Mouse (Mus musculus): Measurements from ENCODE around the gene Cav3.
A peak's percentile ranks its signal among the peaks of the same experiment; 100 is the strongest.

Cav3 gene

DNA sequence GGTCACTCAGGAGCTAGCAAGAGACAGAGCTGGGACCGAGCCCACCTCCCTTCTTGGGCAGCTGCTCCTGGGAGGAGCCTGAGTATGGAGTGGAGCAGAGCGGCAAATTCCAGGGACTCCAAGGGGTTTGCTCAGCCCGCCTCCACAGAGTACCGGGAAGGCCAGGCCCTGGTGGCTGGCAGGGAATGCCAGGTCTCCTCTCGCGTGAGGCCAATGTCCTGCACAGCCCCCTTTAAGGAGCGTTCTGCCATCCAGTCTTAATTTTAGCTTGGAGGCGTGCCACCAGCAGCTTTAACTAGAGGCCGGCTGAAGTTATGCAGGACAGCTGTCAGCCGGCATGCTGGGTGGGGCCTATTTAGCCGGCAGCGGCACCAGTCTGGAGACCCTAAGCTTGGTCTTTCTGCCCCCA, at the start of gene Cav3:
Gene Cav3 (plus strand): TSS at position 165 of the 409 bp plus-strand sequence.
- no peak for DNase-seq (ENCODE audit: low spot score in 2 of 2)

DNA sequence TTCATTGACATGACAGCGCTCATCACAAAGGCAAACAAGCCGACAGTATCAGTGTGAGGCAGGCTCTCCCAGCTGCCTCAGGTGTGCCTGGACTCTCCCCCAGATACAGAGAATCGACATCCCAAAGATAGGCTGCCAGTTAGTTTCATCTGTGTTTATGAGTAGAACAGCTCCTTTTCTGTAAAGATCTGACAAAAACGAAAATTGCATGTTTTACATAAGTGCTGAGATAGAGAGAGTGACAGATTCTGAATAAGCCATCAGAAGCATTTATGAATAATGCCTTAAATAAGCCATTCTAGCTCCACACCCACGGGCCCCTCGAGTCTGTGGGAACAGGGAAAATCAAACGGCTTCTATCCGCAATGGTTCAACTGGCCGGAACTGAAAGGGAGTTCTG, 40.0 kb upstream of the Cav3 start:
- DNase-seq (ENCODE audit: low spot score in 2 of 2), result no peak

DNA sequence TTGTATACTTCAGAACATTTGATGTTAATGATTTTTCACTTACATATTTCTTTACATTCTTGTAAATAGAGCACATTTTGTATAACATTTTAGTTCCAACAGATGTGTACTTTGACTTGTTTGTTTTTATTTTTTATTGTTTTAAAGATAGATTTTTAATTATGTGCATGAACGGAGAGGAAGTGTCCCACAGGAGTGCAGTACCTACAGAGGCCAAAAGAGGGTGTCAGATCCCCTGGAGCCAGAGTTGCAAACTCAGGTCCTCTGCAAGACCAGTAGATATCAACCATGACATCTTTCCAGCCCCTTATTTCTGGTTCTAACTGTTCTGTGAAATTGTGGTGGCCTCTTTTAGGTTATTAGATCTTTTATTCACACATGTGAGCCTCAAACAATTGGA, 38.4 kb upstream of the Cav3 start:
- DNase-seq (ENCODE audit: low spot score in 2 of 2), result no peak

DNA sequence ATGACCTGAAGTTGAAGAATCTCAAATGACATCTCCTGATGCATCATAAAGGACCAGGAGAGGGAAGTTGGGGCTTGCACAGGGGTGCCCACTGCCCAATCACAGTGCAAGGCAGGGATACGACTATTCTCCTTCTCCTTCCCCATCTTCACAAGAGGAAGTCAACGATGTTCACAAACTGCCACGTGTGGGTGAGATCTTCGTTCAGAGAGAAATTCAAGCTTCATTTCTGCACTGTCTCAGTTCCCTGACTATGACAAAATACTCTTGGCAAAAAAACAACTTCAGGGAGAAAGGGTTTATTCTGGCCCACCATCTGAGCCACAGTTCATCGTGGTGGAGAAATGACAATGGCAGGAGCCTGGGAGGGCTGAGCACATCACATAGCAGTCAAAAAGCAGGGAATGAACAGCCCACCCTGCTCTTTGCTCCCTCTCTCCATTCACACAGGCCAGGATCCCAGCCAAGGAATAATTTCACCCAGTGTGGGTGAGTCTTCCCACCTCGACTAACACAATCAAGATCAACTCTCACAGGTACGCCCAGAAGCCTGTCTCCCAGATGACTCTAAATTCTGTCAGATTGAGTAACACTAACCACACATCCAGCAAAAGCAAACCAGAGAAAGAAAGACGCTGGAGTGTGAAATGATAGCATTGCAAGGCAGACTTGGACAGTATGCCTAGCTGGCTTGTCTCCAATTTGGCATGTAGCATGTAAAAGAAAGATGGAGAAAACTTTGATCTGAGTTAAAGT, 35.4 kb upstream of the Cav3 start:
- DNase-seq (ENCODE audit: low spot score in 2 of 2), result no peak

DNA sequence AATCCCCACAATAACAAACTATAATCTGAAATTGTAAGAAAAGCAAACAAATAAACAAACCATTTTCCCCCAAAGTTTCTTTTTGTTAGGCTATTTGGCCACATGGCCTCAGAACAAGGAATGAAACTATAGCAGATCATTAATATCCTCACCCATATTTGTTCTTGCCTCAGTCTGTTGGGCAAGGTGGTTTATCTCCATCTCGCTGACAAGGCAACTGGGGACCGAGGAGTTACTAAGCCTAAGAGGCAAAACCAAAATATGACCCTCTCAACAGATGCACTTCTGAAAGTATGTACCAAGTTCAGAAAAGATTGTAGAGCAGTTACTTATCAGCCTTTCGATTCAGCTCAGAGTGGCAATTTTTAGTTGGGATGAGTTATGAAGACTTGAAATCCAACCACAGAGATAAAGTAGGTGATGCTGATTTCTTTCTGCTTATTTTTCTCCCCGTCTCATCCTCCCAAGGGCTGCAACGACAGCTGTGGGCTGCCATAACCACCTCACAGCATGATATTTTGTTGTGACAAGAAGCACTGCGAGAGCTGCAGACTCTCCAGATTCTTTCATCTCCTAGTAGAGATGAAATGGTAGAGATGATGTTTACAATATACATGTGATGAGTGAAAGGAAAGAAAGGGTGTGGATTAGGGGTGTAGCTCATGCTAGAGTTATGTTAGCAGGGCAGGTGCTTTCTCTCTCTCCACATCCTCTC, 33.1 kb upstream of the Cav3 start:
- DNase-seq (ENCODE audit: low spot score in 2 of 2), result no peak

DNA sequence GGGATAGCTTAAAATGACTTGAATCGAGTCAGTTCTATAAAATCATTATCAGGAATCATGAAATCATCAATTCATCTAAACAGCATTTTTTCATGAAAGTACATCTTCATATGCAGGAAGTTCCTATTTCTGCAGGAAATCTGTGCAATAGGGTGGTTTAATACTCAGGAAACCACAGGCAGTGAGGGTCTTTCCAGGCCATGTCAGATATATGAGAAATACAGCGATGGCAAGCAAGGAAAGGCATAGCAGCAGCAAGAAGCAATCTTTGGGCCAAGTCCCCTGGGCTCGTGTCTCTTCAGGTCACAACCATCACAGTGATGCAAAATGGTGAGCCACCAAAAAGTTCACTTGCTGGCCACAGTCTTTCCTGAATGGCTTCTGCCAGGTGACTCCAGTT, 13.6 kb upstream of the Cav3 start:
- no peak for DNase-seq (ENCODE audit: low spot score in 2 of 2)

DNA sequence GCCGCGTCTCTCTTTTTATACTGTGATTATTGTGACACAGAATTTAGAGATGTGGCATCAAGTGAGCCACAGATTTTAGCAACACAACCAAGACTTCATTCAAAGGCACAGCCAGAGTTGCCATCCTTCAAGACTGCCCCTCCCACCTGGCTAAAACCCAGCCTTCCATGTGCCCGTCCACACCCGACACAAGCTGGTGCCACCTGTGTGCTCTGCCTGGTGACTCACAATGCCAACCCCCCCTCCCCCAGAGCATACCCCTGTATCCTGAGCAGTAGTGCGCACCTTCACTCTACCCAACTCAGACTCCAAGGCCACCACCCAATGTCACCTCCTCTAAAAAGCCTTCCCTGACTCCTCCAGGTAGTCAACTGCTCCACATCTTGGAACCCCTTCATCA, 2.2 kb downstream of the Cav3 start:
- DNase-seq (ENCODE audit: low spot score in 2 of 2), result no peak

DNA sequence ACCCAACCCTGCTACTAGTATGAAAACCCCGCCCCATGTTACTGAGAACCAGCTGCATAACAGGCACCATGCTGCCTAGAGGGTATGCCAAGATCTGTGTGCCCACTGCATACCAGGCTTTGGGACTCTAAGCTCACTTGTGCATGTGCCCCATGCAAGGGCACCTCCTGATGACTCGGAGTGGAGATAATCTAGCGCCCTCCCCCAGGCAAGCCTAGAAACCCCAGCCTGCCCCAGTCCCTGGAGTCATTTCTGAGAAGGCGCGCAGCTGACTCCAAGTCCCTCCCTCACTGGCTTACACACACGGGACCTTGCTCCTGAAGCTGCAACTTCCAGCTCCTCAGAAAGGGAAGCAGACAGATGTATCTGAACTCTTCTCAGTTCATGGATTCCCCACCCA, 4.0 kb downstream of the Cav3 start:
- no peak for DNase-seq (ENCODE audit: low spot score in 2 of 2)

DNA sequence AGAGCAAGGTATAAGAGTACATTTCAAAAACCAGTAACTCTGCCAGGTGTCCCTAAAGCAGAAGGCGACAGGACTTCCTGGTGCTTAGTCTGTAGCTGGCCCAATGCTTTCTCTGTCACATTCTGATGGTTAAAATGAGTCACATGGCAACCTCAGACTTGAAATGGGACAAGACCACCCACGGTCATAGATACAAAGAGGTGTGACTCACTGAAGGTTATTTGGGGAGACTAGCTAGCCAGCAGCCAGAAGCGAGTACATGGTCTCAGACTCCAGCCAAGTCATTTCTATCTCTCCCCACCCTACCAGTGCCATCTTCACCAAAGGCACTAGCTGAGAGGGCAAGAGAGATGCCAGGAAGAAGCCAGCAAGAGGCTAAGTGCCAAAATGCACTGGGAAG, 6.1 kb downstream of the Cav3 start:
- no peak for DNase-seq (ENCODE audit: low spot score in 2 of 2)

DNA sequence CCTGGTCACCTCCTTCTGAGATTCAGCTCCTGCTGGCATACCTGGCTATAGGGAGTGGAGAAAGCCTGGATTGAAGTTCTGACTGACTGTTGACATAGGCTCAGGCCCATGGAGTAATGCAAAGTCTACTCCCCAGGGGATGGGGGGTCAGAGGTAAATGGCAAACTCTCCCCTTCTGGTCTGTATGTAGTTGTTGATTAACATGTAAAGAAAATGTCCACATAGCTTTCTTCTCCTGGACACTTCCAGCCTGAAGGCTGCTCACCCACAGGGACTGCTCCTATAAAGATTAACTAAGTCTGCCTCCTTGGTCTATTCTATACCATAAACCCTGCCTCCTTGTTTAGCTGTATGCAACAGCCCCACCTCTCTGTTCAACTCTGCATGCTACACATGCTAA, 6.7 kb downstream of the Cav3 start:
- no peak for DNase-seq (ENCODE audit: low spot score in 2 of 2)

DNA sequence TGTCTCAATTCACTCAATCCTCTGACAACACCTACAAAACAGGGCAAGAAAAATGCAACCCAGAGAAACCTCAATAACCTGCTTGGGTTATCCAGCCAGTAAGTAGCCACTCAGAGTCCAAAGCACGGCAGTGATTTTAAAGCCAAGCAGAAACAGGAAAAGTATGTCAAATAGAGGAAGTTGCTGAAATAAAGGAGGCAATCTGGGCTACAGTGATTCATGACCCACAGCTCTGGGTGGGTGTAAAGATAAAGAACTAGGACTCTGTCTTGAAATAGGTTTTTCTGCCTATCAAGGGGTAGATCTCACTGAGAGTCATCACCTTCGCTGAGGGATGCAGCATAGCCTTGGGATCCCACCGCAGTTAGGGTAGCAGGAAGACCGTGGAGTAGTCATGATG, 12.3 kb downstream of the Cav3 start:
- DNase-seq (ENCODE audit: low spot score in 2 of 2), result no peak

DNA sequence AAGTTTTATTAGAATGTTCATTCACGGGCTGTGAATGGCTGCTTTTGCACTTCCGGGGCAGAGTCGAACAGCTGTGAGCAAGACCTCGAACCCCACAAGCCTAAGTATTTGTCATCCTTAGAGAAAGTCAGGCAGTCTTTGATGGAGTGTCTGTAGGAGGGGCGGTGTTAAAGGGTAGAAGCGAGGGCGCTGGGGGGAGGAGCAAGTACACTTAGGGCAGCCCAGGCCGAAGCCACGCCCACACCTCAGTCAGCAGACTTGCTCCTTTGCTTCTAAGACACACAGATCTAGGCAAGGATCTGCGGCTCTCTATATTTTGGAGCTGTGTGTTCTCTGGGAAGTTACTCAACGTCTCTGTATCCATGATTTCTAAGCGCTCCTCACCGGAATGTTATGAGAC, 20.6 kb downstream of the Cav3 start:
- no peak for DNase-seq (ENCODE audit: low spot score in 2 of 2)

DNA sequence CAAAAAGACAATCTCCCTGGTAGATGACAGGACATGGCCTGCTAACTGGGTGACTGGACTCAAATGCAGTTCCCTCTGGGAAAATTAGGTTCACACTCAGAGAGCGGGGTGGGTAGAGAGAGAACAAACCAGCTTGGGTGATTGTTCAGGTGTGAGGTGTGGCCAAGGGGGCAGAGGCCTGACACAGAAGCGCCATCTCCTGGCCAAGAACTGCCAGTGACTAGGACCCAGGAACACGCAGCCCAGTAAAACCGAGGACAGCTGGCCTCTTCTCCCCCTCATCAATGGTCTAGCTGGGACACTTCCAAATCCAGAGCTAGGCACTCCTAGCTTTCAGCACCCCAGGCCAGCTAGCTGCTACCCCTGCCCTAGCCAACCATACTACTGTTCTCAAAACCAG, 25.0 kb downstream of the Cav3 start:
- no peak for DNase-seq (ENCODE audit: low spot score in 2 of 2)

DNA sequence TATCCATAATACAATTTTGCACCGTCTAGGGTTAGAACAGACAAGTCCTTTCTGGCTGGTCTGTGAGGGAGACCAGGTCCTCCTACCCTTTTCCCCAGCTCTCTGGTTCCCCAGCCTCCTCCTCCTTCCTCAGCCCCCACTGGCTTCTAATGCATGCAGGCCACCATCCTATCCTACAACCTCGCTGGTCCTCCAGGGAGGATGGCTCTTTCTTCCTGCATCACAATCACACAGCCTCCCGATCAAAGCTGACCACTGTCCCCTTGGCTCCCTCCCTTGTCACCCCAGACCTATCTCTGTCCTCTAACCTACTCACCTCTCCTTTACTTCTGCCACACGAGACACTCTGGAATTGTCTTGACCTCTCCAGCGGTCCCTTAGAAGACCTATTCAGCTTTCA, 28.7 kb downstream of the Cav3 start:
- DNase-seq (ENCODE audit: low spot score in 2 of 2), result no peak

DNA sequence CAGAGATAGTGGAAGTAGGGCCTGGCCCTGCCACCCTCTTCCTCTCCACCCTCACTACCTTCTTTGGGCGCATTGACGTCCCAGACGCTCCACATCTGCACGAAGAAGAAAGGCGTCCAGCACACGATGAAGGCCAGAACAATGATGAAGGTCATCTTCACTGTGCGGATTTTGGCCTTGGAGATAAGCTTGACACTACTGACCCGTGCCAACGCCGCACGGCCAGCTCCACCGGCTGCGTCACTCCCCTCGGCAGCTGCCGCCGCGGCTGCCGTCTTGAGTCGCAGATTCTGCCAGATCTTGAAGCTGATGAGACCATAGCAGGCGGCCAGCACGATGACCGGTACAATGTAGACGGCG, 29.5 kb downstream of the Cav3 start:
- no peak for DNase-seq (ENCODE audit: low spot score in 2 of 2)

DNA sequence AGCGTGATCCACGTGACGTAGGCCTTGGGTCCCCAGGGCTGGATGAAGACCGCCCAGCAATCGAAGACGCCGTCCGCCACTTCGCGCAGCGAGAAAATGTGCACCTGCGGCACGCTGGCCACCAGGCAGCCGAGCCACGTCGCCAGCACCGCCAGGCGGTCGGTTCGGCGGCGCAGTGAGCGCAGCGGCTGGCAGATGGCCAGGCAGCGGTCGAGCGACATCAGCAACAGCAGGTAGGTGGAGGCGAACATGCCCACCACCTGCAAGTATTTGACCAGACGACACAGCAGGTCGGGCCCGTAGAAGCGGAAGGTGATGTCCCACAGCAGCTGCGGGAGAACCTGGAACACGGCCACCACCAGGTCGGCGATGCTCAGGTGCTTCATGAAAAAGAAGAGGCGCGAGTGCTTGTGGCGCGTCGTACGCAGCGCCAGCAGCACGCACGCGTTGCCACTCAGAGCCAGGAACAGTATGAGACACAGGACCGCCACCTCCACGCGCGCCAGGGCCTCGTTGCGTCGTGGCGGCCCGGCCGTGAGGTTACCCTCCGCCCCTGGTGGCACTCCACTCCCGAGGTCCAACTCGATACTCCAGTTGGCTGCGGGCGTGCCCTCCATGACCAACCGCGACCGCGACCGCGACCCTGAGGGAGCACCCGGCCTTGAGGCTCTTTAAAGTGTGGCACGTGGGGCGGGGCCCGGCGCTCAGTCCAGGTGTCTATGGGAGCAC, 30.0 kb downstream of the Cav3 start:
- no peak for DNase-seq (ENCODE audit: low spot score in 2 of 2)

DNA sequence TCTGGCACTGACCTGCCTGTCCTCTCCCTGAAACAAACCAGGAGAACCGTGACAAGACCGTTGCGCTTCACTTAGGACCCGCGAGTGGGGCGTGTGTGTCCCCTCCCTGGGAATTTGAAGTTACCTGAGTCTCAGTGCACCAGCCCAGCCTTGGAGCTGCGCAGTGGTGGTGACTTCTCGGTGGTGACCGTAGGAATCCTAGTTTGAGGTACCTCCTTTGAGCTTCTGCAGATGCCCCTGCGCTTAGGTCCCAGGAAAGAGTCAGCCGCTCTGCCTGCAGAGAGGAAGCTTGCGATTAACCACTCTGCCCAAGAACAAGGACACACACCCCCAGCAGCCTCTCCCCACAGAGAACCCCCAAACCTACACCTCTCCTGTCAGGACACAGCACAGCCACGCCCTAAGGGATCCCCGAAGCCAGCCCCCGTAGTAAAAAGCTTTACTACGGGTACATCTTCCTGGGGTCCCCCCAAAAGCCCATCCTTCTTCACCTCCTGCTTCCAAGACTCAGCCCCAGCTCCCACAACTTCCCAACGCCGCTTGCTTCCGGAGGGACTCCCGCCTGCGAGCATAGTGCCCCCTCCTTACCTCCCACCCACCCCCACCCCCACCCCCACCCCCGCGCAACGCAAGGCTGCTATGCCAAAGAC, 30.7 kb downstream of the Cav3 start, which contains the start of gene Oxtr:
Gene Oxtr (minus strand): TSS at position 34 of the 650 bp plus-strand sequence.
- DNase-seq (ENCODE audit: low spot score in 2 of 2), result no peak

DNA sequence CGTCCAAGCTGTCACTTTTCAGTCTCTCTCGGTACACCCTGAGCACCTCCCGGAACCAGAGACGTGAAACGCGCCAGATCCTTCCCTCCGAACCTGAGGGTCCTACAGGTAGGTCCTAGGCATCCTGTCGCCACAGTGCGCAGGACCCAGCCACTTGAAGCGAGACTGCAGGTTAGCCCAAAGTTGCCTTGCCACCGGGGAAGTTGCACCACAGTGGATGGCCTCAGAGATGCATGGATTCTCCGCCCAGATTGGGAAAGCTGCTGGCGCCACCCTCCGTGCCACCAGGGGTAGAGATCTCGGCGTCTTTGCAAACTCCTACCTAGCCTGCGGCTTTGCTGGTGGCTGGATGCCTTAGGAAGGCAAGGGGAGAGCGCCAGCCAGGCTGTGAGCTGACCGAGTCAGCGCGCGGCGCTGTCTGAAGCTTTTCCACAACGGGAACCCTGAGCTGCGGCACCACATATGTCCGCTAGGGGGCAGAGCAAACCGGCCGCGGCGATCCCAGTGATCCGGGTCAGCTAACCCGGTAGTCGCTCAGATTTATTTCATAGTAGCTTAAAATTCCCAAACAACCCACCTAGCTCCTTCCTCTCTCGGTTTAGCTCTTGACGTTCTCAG, 31.4 kb downstream of the Cav3 start:
- DNase-seq (ENCODE audit: low spot score in 2 of 2), result peak; percentile 1 to 19

DNA sequence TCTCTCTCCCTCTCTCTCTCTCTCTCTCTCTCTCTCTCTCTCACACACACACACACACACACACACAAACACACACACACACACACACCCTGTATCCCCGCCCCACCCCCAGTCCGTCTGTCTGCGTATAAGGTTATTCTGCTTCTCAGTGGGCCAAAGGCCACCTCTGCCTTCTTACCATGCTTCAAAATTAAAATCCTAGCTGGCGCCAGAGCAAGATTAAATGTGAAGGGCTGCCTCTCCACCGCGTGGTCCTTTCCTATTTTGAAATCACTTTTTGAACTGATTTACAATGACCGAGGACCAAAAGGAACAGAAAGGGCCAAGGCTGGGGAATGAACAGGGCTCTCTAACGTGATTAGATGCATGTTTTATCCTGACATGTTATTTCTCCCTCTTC, 32.2 kb downstream of the Cav3 start:
- DNase-seq (ENCODE audit: low spot score in 2 of 2), result no peak

DNA sequence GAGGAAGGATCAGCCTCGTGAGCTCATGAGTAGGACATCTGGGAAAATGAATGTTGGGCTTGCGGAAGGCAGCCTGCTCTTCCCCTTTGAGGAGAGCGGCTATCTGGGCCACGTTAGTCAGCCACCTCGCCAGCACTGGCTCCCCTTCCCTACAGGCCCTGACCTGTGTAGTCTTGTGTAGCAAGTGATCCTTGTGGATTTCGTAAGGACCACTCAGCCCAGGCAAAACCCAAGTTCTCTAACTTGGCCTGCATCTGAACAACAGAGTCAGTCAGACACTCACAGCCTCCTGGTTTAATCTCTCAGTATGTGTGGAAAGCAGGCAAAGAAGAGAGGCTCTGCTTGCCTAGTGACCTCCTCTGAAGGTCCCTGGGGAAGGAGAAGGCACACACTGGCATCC, 33.4 kb downstream of the Cav3 start:
- no peak for DNase-seq (ENCODE audit: low spot score in 2 of 2)

DNA sequence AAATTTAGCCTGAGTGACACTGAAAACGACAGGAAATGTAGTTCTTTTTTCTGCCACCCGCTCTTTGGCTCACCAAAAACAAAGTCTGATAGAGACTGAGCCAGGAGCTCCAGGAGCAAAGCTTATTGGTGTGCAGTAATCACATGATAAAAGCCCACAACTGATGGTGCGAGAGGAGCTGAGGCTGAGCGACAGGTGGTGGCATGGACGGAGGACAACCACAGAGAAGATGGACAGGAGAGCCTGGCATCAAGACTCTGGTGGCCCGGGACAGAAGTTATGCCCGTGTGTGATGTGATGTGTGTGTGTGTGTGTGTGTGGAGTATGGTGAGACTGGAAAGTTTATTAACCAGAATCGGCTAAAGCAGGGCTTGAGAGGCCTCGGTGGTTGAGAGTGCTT, 34.1 kb downstream of the Cav3 start:
- no peak for DNase-seq (ENCODE audit: low spot score in 2 of 2)

DNA sequence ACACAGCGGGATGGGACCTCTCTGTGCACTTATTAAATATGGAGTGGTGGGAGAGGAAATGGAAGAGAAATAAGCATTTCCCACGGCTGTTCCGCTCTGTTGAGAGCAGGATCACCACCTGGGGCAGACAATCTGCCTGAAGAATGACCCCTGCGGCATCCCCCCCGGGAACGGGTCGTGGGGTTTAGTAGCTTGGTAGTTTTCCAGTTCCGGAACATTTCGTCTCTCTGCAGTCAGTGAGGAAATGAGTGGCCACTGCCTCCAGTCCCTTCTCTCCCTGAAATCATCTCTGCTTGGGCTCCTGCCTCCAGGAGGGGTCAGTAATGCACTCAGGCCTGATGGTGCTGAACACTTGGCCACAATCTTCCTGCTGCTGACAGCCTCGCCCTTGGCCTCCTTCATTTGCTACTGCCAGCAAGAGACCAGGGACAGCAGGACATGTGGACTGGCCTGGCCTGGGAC, 35.3 kb downstream of the Cav3 start:
- DNase-seq (ENCODE audit: low spot score in 2 of 2), result no peak

All from natural killer cell, adult 2 months (primary cell).